Mouse (Mus musculus): Measurements from ENCODE around the gene Cntnap2. TPM values are rescaled to one million over a fixed set of nuclear protein-coding genes. Genes with fewer than 3 reads are reported as not detected.

The Cntnap2 gene
- polyA plus RNA-seq, 1 experiment from 2014 or later: 2.5 TPM

DNA sequence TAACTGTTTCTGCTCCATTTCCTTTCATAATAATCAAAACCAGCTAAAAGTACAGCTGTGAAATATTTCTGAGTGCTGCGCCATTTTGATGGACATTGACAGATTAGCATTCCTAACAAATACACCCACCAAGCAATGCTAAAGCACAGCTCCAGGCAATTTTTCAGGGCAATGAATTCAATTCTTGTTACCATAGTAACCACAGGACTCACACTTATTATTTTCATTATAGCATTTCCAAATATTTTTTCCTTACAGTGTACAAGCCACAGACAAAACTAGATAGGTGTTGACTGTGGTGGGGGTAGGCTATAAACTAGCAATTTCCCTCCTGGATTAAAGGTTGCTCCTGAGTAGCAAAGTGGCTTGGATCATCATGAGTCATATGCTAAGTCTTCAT, 2284.1 kb downstream of the Cntnap2 start:
- no peak overlapping the region for H3K27ac ChIP-seq
- no peak for ATAC-seq (replicated peaks; ENCODE audit: low FRiP score)

DNA sequence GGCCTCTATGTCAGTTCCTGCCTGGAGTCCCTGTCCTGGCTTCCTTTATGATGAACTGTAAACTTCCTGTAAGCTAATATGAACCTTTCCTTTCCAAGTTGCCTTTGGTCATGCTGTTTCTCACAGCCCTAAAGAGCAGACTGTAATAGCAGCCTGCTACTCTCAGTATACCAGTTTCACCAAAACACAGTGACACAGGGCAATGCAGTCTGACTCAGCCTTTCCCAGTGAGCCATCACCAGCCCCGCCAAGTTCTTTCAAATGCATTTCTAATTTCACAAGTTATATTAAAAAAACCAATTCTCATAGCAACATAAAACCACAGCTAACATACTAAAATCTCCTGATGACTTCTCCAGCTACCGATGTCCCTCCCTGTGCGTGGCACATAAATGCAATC, 2285.5 kb downstream of the Cntnap2 start:
- no peak overlapping the region for H3K9ac ChIP-seq
- H3K4me1 ChIP-seq: no peaks in the 10 kb centered on the region
- no peaks in the 10 kb centered on the region for H3K9me3 ChIP-seq (replicated peaks)
- H3K4me2 ChIP-seq: no peak overlapping the region
- no peak overlapping the region for H3K4me3 ChIP-seq (replicated peaks)
- H3K27me3 ChIP-seq: no peaks in the 10 kb centered on the region
- no peak overlapping the region for H3K27ac ChIP-seq
- 81% methylated on average over 3 of the region's 3 CpGs for WGBS
- no peaks in the 10 kb centered on the region for H3K36me3 ChIP-seq
- ATAC-seq (replicated peaks; ENCODE audit: low FRiP score): no peak

More for the DNA sequence above, 2284.1 kb downstream of the Cntnap2 start:
- no peaks in the 10 kb centered on the region for H3K9me3 ChIP-seq (replicated peaks)
- H3K4me1 ChIP-seq: no peaks in the 10 kb centered on the region
- H3K4me2 ChIP-seq: no peak overlapping the region
- no peak overlapping the region for H3K4me3 ChIP-seq (replicated peaks)
- 85% methylated on average over 1 of the region's 1 CpGs for WGBS
- no peaks in the 10 kb centered on the region for H3K36me3 ChIP-seq
- no peak overlapping the region for H3K9ac ChIP-seq
- no peaks in the 10 kb centered on the region for H3K27me3 ChIP-seq

DNA sequence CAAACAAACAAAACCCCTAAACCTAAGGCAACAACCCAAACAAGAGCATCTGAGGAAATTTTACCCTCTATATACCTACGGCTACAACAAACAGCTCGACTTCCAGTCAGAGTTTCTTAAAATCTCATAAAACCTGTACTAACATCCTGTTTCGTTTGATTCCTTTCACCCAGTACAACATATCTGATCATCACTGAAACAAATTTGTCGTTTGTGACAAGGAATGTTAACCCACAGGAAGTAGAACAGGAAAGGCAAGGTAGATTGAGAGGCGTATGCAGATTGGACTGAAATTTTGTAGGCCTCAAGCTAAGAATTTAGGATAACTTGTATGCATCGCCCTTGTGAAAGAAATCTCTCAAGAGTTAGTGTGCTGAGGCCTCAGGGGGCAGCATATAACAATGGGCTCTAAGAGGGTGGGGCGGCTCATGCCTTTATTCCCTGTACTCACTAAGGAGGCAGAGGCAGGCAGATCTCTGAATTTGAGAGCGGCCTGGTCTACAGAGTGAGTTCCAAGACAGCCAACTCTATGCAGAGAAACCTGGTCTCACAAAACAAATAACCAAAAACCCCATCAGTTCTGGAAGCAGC, 2291.0 kb downstream of the Cntnap2 start:
- Histone ChIP-seq H3K4me1 (no peaks in the 10 kb centered on the region), H3K27me3 (no peaks in the 10 kb centered on the region), H3K9ac (no peak overlapping the region), H3K9me3 (replicated peaks) (no peaks in the 10 kb centered on the region), H3K4me3 (replicated peaks) (no peak overlapping the region), H3K4me2 (no peak overlapping the region), H3K36me3 (no peaks in the 10 kb centered on the region), H3K27ac (no peak overlapping the region)
- no peak for ATAC-seq (replicated peaks; ENCODE audit: low FRiP score)
- 82% methylated on average over 8 of the region's 8 CpGs for WGBS

Measured in kidney, embryonic 15.5 days (tissue).